Mouse (Mus musculus) cortical plate, adult 2 months (tissue): ENCODE results near the gene Efcc1. TPM values are rescaled to one million over a fixed set of nuclear protein-coding genes. Genes with fewer than 3 reads are reported as not detected.

Experiments
- H3K27ac ChIP-seq: fragments of 200-500 bp; 2 replicates; pipeline ENCODE4 v1.5.1; 2012; ENCODE audit warnings: low read length, control low read depth, inconsistent platforms; ENCODE audit not compliant: insufficient read depth
- H3K4me1 ChIP-seq: fragments of 200-500 bp; 2 replicates; pipeline ENCODE4 v1.6.1; 2011; ENCODE audit warnings: low read length; ENCODE audit not compliant: control insufficient read depth, insufficient read depth
- H3K4me3 ChIP-seq: fragments of 200-500 bp; 2 replicates; pipeline ENCODE4 v1.5.1; 2011; ENCODE audit warnings: mild to moderate bottlenecking, low read length, control low read depth; ENCODE audit not compliant: insufficient read depth
- CTCF ChIP-seq: fragments of 200-500 bp; IDR thresholded peaks from 2 replicates; pipeline ENCODE4 v1.5.1; 2011; ENCODE audit warnings: mild to moderate bottlenecking, control low read depth, low read length; ENCODE audit not compliant: insufficient read depth; ENCODE audit errors: extremely low read depth
- POLR2A ChIP-seq: fragments of 200-500 bp; IDR thresholded peaks from 2 replicates; pipeline ENCODE4 v1.6.1; 2011; ENCODE audit warnings: mild to moderate bottlenecking, low read length, control low read depth; ENCODE audit not compliant: insufficient read depth; ENCODE audit errors: extremely low read depth
- polyA plus RNA-seq: library from polyadenylated mRNA; depleted of rRNA; stranded (reverse); fragments of >200 nt; gene quantifications from 2 replicates; pipeline ENCODE4 v1.2.3, GENCODE M21; 2012

Gene Efcc1
- polyA plus RNA-seq, 1 experiment = 6.7 TPM

DNA sequence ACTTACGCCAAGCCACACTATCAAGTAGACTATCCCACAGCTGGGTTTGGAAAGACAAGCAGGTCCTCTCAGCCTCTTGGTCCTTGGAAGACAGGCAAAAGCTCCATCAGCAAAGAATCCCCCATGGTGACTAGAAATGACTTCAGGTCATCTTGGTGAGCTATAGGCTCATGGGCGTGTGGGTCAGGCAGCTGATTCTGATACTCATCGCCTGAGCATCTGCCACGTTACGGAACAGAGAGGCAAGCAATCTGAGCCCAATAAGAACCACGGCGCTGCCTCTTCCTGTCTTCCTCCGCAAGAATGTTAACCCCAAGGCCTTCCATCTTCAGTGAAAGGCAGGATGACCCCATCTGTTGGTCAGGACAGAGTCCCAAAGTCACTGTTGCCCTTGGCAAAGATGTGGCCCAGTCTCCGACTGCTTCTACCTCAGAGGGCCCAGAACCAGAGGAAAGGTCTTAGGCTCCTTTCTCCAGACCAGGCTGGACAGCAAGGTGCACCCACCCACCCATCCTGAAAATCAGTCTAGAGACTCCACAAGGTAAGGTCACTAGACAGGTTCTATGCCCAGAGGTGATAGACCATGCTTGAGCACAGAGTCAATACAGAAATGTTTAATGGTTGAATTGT, 57.7 kb downstream of the Efcc1 start:
- no peak overlapping the region for H3K27ac ChIP-seq
- TF ChIP-seq POLR2A = no peak
- TF ChIP-seq CTCF = no peak
- no peaks in the 10 kb centered on the region for H3K4me1 ChIP-seq
- H3K4me3 ChIP-seq = no peak overlapping the region

DNA sequence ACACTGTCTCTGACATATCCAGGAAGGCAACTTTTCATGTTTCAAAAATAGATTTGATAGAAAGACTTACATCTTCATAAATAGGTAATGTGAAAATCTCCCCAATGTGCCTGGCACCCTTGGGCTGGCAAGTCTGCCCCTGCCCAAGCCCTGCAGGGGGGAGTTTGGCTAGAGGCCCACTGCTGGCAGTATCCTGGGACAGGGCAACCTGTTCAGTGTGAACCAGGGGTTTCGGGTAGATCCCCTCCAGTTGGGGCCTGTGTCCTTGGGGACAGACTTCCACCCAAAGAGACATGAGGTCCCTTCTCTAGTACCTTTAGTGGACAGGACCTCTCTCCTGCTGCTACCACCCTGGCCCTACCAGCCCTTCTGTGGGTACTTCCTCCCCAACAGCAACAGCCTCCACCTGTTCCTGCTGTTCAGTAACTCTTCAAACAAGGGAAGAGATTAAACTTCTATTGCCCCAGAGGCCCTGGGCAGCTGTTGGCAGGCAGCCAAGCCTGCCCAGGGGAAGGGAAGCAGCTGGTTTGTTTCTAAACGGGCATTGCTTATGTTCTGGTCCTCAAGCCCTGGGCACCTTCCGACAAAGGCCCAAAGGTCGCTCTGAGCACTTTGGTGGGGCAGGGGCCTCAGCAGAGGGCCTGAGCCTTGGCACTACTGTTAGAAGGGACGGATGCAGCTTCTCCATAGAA, 58.4 kb downstream of the Efcc1 start:
- H3K4me1 ChIP-seq = no peaks in the 10 kb centered on the region
- H3K27ac ChIP-seq = no peak overlapping the region
- no peak overlapping the region for H3K4me3 ChIP-seq
- TF ChIP-seq CTCF (no peak), POLR2A (no peak)

DNA sequence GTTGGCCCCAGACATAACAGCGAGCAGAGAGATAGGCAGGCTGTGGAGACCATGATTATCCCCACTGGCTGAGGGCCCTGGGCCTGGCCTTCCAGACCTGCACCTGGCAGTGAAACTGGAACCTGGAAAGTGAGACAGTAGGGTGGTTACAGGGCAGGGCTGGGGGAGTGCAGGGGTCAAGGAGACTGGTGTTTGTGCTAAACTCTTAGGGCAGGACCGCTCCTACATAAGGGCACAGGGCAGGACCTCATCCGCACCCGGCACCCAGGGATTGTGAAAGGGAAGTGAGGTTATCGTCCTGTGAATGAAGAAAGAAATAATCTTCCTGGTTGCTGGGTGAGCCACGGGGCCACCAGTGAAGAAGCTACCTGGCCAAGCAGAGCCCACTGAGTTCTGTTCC, 59.1 kb downstream of the Efcc1 start:
- Histone ChIP-seq H3K4me1 (no peaks in the 10 kb centered on the region), H3K4me3 (no peak overlapping the region), H3K27ac (no peak overlapping the region)
- no peak for TF ChIP-seq CTCF
- TF ChIP-seq POLR2A = no peak

DNA sequence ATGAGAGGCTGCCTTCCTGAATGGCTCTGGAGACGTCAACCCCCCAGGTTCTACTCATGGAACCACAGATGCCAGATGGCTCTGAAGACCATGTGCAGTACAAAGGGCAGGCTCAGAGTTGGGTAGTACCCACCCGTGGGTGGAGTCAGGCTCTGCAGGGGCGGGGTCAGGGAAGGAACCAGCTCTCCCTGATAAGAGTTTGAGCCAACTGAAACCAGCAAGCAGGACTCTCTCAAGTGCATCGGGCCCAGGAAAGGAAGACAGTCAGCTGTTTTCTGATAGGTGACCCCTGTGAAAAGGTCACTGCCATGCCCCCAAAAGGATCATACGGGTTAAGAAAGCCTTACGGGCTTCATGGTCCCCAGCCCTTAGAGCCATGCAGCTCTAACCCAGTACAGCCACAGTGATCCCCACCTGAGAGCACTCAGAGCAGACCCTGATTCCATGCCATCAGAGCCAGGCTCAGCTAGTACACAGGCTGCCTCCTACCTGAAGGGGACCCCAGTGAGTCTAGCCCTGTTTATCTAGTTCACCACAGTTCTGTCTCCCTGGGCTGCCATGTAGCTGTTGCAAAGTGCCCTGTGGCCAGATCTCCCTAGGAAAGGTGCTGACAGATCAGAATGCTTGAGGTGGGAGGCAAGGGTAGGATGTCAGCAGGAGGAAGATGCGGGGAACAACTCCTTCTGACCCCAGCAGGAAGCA, 60.3 kb downstream of the Efcc1 start:
- TF ChIP-seq POLR2A (no peak), CTCF (no peak)
- Histone ChIP-seq H3K27ac (no peak overlapping the region), H3K4me1 (no peaks in the 10 kb centered on the region), H3K4me3 (no peak overlapping the region)

DNA sequence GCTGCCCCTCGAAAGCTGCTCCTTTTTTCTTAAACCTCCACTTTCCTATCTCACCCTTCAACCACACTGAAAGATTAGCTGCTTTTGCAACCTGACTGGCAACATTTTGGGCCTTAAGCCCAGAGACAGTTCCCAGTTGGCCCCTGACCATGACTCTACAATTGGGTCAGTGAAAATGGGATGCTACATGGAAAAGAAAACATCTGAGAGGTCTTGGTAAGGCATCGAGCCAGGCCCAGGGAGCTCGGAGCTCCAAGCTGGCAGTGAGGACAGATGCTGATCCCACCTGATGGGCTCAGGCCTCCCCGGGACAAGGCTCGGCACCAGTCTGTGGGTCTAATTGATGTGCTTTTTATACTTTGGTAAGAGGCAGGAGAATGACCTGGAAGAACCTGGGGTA, 61.2 kb downstream of the Efcc1 start:
- no peak overlapping the region for H3K4me3 ChIP-seq
- TF ChIP-seq CTCF (no peak), POLR2A (no peak)
- H3K27ac ChIP-seq = no peak overlapping the region
- no peaks in the 10 kb centered on the region for H3K4me1 ChIP-seq

DNA sequence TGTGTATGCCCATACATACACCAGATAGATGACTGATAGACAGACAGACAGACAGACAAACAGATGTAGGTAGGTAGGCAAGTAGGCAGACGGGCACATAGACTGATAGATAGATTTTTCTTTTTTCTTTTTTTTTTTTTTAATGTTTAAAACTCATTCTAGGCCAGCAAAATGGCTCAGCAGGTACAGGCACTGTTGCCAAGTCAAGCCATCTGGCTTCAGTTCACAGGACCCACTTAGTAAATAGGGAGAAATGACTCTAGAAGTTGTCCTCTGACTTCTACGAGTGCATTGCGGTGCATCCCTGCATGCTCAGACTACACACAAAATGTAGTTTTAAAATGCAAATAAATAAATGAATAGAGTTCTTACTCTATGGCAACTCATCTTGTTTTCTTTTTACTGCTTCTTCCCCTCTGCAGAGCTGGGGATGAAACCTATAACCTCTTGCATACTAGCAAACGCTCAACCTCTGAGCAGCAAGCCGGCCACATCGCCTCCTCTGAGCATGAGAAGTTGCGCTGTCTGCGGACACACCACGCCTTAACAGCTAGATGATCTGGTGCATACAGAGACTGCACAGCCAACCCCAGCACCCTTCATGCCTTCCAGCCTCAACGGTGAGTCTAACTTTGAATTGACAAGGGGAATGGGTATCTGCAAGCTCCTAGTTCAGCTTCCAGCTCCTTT, 63.3 kb downstream of the Efcc1 start:
- TF ChIP-seq CTCF = no peak
- no peak for TF ChIP-seq POLR2A
- Histone ChIP-seq H3K27ac (no peak overlapping the region), H3K4me1 (no peaks in the 10 kb centered on the region), H3K4me3 (no peak overlapping the region)

DNA sequence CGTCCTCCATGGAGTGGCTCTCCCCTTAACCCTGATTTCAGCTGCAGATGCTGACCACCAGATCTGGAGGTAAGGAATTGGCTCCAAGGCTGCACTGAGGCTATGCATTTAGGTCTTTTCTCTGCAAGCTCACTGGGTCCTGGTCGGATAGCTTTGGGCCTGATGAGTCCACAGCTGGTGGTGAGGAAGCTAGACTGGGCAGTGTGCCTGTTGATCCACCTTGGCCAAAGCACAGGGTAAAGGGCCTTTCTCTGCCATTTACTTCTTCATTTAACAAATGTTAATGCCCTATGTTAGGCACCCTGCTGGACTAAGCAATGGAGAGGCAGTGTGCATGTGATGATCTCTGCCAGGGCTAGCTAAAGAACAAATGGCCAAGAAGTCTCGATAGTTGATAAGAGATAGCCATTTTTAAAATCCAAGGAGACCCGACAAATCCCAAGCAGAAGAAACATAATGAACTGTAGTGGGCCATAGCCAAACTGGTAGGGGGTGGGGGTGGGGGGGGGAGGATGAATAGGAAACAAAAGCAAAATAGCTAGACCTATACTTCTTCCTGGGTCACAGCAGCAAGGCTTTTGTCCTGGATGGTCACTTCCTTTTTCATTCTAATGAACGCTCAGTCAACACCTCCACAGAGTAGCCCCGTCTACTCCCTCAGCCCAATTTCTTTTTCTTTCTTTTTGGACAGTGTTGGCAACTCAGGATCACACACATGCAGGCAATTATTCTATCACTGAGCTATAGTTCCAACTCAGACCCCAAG, 64.9 kb downstream of the Efcc1 start:
- H3K4me3 ChIP-seq = no peak overlapping the region
- no peaks in the 10 kb centered on the region for H3K4me1 ChIP-seq
- H3K27ac ChIP-seq = no peak overlapping the region
- TF ChIP-seq CTCF (no peak), POLR2A (no peak)

DNA sequence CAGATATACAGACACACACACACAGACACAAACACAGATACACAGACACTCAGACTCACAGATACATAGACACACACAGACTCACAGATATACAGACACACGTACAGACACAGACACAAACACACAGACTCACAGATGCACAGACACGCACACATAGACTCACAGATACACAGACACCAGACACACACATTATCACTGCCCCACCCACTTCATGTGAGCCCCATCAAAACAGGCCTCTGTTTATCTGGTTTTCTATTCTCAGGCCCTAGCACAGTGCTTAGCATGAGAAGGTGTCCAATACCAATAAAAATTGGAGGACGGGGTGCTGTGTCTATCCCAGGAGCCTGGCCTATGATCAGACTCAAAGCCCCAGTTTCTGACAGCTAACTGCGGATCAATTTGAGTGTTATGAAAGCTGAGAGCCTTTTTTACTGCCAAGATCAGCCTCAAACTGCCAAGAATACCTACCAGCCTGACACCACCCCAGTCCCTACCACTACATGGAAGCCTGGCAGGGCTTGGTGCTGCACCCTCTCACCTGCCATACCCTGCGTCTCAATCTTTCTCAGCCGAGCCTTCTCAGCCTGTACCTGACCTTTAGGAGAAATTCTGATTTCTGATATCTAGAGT, 65.7 kb downstream of the Efcc1 start:
- Histone ChIP-seq H3K4me3 (no peak overlapping the region), H3K4me1 (no peaks in the 10 kb centered on the region), H3K27ac (no peak overlapping the region)
- no peak for TF ChIP-seq POLR2A
- TF ChIP-seq CTCF = no peak

DNA sequence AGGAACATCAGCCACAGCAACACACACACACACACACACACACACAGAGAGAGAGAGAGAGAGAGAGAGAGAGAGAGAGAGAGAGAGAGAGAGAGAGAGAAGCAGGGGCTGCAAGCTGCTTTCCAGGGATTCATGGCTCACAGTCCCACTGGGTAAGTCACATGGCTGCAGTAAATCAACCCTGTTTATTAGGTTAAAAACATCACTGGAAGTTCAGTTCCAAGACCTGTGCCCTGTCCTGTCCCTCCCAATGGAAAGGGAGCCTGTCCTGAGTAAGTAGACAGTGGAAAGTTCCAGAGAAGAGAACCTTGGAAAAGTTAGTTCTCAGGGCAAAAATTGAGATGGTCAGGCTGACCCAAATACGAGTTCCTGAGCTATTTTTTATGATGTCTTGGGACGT, 66.7 kb downstream of the Efcc1 start:
- Histone ChIP-seq H3K27ac (no peak overlapping the region), H3K4me3 (no peak overlapping the region), H3K4me1 (no peaks in the 10 kb centered on the region)
- TF ChIP-seq CTCF = no peak
- TF ChIP-seq POLR2A = no peak
